Mouse (Mus musculus) intestine, embryonic 14.5 days (tissue): ENCODE measurements at regions not wholly inside any gene's neighbourhood (a gene's known extent, or its start where the extent isn't known, plus 50 kb on each side); places are given as distances from the start of the nearest gene placed in this dataset.
A peak's percentile ranks its signal among the peaks of the same experiment; 100 is the strongest.

ENCODE experiments used
- ATAC-seq: fragments of 200-750 bp; cut with Nextera tagmentation; replicated peaks from 2 replicates; pipeline ENCODE4 v1.8.0; 2017; ENCODE audit warnings: low read depth, moderate number of reproducible peaks, moderate TSS enrichment, moderate library complexity; ENCODE audit not compliant: low FRiP score, low TSS enrichment
- DNase-seq: peaks from one replicate; pipeline ENCODE4 v3.0.0-alpha.2; 2018; ENCODE audit warnings: low spot score
- H3K27ac ChIP-seq: fragments of 300-500 bp; sonication (generic); 2 replicates; pipeline ENCODE4 v1.5.1; 2014; ENCODE audit warnings: low read depth, mild to moderate bottlenecking, control low read depth
- H3K27me3 ChIP-seq: fragments of 300-500 bp; sonication (generic); replicated peaks from 2 replicates; pipeline ENCODE4 v1.6.1; 2014; ENCODE audit warnings: low read length, control low read depth; ENCODE audit not compliant: control insufficient read depth, insufficient read depth
- H3K36me3 ChIP-seq: fragments of 300-500 bp; sonication (generic); 2 replicates; pipeline ENCODE4 v1.6.1; 2014; ENCODE audit warnings: low read length, control low read depth; ENCODE audit not compliant: control insufficient read depth, insufficient read depth
- H3K4me1 ChIP-seq: fragments of 300-500 bp; sonication (generic); replicated peaks from 2 replicates; pipeline ENCODE4 v1.6.1; 2014; ENCODE audit warnings: low read length, control low read depth, mixed read lengths; ENCODE audit not compliant: control insufficient read depth, insufficient read depth
- H3K4me2 ChIP-seq: fragments of 300-500 bp; sonication (generic); 2 replicates; pipeline ENCODE4 v1.6.1; 2014; ENCODE audit warnings: low read length
- H3K4me3 ChIP-seq: fragments of 300-500 bp; sonication (generic); 2 replicates; pipeline ENCODE4 v1.5.1; 2014; ENCODE audit warnings: low read depth, low read length, control low read depth, mixed read lengths
- H3K9ac ChIP-seq: fragments of 300-500 bp; sonication (generic); 2 replicates; pipeline ENCODE4 v1.6.1; 2014; ENCODE audit warnings: mild to moderate bottlenecking, low read length
- H3K9me3 ChIP-seq: fragments of 300-500 bp; sonication (generic); 2 replicates; pipeline ENCODE4 v1.6.1; 2016; ENCODE audit warnings: low read length, control low read depth; ENCODE audit not compliant: control insufficient read depth
- WGBS: fragments of 180-500 bp; shearing (Covaris S2); extraction: QIAGEN DNeasy Blood & Tissue Kit; methylation state at CpG from one replicate; pipeline ENCODE4 v1.1.7; 2014; 5-methylcytosine and 5-hydroxymethylcytosine counted together

- Histone ChIP-seq H3K36me3 (no peaks in the 10 kb centered on the region), H3K9me3 (no peaks in the 10 kb centered on the region), H3K4me2 (no peak overlapping the region), H3K9ac (no peak overlapping the region), H3K27me3 (no peaks in the 10 kb centered on the region), H3K27ac (no peak overlapping the region), H3K4me1 (no peaks in the 10 kb centered on the region), H3K4me3 (no peak overlapping the region)
- WGBS = 90% methylated on average over 13 of the region's 13 CpGs
- ATAC-seq (no peak), DNase-seq (no peak)
Observed at GRCm38 (mm10) chr17:66223711-66224110, 100.4 kb downstream of the Ddx11 start.

DNA sequence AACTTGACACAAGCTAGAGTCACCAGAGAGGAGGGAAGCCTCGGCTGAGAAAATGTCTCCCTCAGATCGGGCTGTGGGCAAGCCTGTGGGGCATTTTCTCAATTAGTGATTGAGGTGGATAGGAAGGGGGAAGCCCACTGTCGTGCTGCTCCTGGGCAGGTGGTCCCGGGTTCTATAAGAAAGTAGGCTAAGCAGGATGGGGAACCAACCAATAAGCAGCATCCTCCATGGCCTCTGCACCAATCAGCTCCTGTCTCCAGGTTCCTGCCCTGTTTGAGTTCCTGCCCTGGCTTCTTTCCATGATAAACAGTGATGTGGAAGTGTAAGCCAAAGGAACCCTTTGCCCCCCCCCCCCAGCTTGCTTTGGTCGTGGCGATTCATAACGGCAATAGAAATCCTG lies 100.9 kb downstream of the Ddx11 start:
- Histone ChIP-seq H3K27ac (no peak overlapping the region), H3K4me2 (no peak overlapping the region), H3K36me3 (no peaks in the 10 kb centered on the region), H3K9ac (no peak overlapping the region), H3K9me3 (no peaks in the 10 kb centered on the region), H3K4me1 (no peaks in the 10 kb centered on the region), H3K27me3 (no peaks in the 10 kb centered on the region), H3K4me3 (no peak overlapping the region)
- 56% methylated on average over 7 of the region's 7 CpGs for WGBS
- ATAC-seq (no peak), DNase-seq (no peak)

DNA sequence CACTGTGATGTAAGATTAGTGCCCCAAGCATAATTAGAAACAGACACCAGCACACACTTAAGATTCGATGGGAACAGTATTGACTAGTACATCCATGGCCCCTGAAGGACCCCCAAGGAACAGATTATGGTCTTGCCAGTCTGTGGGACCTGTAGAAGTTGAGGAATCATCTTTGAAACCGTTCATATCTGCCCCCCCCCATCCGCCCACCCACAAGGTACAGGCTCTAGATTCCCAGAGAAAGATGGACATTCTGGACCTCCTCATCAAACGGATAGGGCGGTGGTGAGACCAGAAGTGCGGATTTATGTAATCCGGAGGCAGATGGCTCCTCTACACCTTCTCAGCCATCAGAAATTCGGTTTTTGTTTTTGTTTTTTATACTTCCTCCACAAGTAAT lies 109.1 kb downstream of the Ddx11 start:
- no peak for ATAC-seq
- 85% methylated on average over 8 of the region's 8 CpGs for WGBS
- no peaks in the 10 kb centered on the region for H3K36me3 ChIP-seq
- H3K4me3 ChIP-seq = no peak overlapping the region
- no peak overlapping the region for H3K9ac ChIP-seq
- no peaks in the 10 kb centered on the region for H3K4me1 ChIP-seq
- H3K27me3 ChIP-seq = 0 out of 2 replicates have a peak, but pooled peaks cover 6% of the 10 kb centered on the region
- no peaks in the 10 kb centered on the region for H3K9me3 ChIP-seq
- no peak overlapping the region for H3K27ac ChIP-seq
- DNase-seq = no peak
- no peak overlapping the region for H3K4me2 ChIP-seq

GRCm38 (mm10) chr17:66232891-66233421 lies 109.6 kb downstream of the Ddx11 start:
- H3K36me3 ChIP-seq = no peaks in the 10 kb centered on the region
- H3K9ac ChIP-seq = no peak overlapping the region
- 68% methylated on average over 18 of the region's 18 CpGs for WGBS
- H3K27me3 ChIP-seq = 0 out of 2 replicates have a peak, but pooled peaks cover 6% of the 10 kb centered on the region
- H3K4me3 ChIP-seq = no peak overlapping the region
- no peaks in the 10 kb centered on the region for H3K4me1 ChIP-seq
- DNase-seq (no peak), ATAC-seq (no peak)
- H3K4me2 ChIP-seq = no peak overlapping the region
- no peak overlapping the region for H3K27ac ChIP-seq
- no peaks in the 10 kb centered on the region for H3K9me3 ChIP-seq

GRCm38 (mm10) chr17:66233451-66233951 lies 110.2 kb downstream of the Ddx11 start:
- Histone ChIP-seq H3K36me3 (no peaks in the 10 kb centered on the region), H3K9me3 (no peaks in the 10 kb centered on the region), H3K27ac (no peak overlapping the region), H3K9ac (no peak overlapping the region), H3K4me3 (no peak overlapping the region), H3K27me3 (0 out of 2 replicates have a peak, but pooled peaks cover 6% of the 10 kb centered on the region), H3K4me2 (no peak overlapping the region), H3K4me1 (no peaks in the 10 kb centered on the region)
- ATAC-seq (no peak; the same call in 1 of the 2 replicates), DNase-seq (no peak)
- 38% methylated on average over 12 of the region's 12 CpGs for WGBS

DNA sequence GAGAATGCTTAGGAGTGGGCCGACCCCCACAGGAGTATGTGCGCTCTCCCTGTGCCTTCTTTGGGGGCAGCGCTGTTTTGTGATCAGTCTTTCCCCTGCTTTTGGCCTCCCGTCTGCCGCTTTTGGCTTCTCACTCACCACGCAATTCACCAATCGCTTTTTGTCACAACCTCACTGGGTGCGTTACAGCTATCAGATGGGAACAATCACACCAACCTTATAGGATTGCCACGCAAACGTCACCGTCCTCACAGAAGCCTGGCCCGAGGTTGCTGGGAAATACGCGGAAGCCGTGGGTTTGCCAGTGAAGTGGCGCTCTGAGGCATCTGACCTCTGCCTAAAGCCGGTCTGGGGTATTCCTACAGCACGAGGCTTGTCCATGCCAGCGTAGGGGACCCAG lies 111.1 kb downstream of the Ddx11 start:
- H3K9me3 ChIP-seq = no peaks in the 10 kb centered on the region
- ATAC-seq = no peak
- no peak overlapping the region for H3K27ac ChIP-seq
- H3K4me3 ChIP-seq = no peak overlapping the region
- WGBS = 83% methylated on average over 19 of the region's 19 CpGs
- H3K27me3 ChIP-seq = 0 out of 2 replicates have a peak, but pooled peaks cover 6% of the 10 kb centered on the region
- no peak for DNase-seq
- H3K36me3 ChIP-seq = no peaks in the 10 kb centered on the region
- H3K4me1 ChIP-seq = no peaks in the 10 kb centered on the region
- H3K4me2 ChIP-seq = no peak overlapping the region
- H3K9ac ChIP-seq = no peak overlapping the region

DNA sequence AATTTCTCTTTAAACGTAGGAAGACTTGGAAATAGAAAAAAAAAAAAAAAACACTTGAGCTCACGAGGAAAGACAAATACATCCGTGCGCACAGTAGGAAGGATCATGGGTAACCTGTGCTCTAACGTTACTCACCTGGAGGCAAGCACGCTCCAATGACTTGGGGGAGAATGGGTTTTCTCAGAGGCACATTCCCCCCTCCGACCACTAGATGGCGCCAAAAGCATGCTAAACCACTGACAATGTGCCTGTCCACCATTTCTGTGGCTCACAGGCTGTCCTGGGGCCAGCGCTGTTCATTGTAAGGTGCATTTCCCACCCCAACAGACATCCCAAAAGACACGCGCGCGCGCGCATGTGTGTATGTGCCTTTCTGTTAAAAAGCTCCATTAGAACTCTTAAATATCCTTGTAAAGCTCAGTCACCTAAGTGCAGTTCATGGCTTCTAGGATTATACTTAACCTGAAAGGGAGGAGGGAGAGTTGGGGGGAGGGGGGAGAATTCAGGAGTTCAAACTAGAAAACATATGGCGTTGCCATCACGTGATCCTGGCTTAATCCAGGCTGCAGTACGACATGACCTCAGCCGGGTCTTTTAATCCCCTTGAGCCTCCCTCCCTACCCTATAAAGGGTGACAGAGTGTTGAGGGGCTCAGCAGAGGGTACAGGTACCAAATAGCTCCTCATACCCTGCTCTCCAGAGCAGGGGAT lies 111.9 kb downstream of the Ddx11 start:
- WGBS = 5% methylated on average over 19 of the region's 19 CpGs
- Histone ChIP-seq H3K4me1 (no peaks in the 10 kb centered on the region), H3K9ac (no peak overlapping the region), H3K4me2 (no peak overlapping the region), H3K36me3 (no peaks in the 10 kb centered on the region), H3K9me3 (no peaks in the 10 kb centered on the region), H3K27ac (no peak overlapping the region), H3K27me3 (0 out of 2 replicates have a peak, but pooled peaks cover 6% of the 10 kb centered on the region), H3K4me3 (no peak overlapping the region)
- peak; percentile 97 for DNase-seq
- ATAC-seq = peak; percentile 74

GRCm38 (mm10) chr17:66235806-66236335 lies 112.6 kb downstream of the Ddx11 start:
- Histone ChIP-seq H3K4me3 (no peak overlapping the region), H3K27me3 (0 out of 2 replicates have a peak, but pooled peaks cover 6% of the 10 kb centered on the region), H3K27ac (no peak overlapping the region), H3K4me1 (no peaks in the 10 kb centered on the region), H3K9ac (no peak overlapping the region), H3K9me3 (no peaks in the 10 kb centered on the region), H3K36me3 (no peaks in the 10 kb centered on the region), H3K4me2 (no peak overlapping the region)
- DNase-seq (no peak), ATAC-seq (no peak)
- 79% methylated on average over 15 of the region's 15 CpGs for WGBS
